Mouse (Mus musculus): ENCODE data around the gene Gm21988. TPM values are rescaled to one million over a fixed set of nuclear protein-coding genes. Genes with fewer than 3 reads are reported as not detected.

Gm21988 gene
- total RNA-seq (2018; cell fraction: chromatin; rRNA removed) = 1 to 10 TPM in 25 of 26 experiments, under 1 TPM in 1; 0.60 to 8.8 (median 3.3) TPM
- total RNA-seq (2018; cell fraction: cytosol; rRNA removed) = 1 to 10 TPM; 2.5 to 9.0 (median 4.9) TPM
- total RNA-seq (2018; cell fraction: nucleus; rRNA removed) = 1 to 10 TPM in 25 of 26 experiments, not detected in 1; 1.0 to 7.4 (median 3.1) TPM
- 2.6 to 6.0 TPM (median 4.8 TPM) in 3 replicates for polyA plus RNA-seq (2018)

DNA sequence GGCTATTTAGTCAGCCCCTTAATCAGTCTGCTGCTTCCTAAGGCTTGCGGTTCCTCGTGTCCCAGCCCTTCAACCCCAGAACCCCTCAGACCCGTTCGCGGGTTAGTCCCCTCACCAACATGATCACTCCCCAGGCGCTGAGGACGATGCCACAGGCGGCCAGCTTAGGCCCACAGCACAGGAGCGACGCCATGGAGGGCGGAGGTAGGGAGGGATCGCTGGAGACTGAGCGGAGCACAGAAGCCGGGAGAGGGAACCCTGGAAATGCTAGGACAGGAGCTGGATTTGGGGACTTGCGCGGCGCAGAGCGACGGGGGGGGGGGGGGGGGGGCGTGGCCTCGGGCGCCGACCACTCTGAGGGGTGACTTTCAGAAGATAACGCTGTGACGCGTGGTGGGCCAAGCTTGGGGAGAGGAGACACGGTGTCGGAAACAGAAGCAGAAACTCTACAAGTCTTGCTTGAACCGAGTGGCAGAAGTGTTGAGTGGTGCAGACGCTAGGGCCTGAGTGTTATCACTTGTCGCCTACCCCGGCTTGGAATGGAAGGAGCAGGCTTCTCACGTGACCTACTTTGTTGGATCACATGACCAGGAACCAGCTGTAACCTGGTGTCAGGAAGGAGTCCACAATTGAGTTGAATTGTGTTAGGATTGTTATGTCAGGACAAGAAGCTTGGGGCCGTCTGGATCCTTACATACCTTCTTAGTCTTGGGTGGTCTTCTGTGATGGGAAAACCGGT, at the start of gene Gm21988, which contains the start of gene Rnasek:
Gene Gm21988, minus strand, starts transcription at position 290 of the 739 bp plus-strand sequence.
Gene Rnasek, minus strand, starts transcription at position 302 of the 739 bp plus-strand sequence.
- 2% methylated on average over 29 of the region's 35 CpGs for WGBS (ENCODE audit: missing documents)
- Histone ChIP-seq H3K79me2 (ENCODE audit: inconsistent target) (peaks cover 25% of the 10 kb centered on the region), H3K27ac (peak within 1 kb of the TSS; percentile 90), H3K36me3 (ENCODE audit: inconsistent target) (peaks cover 12% of the 10 kb centered on the region; the same call in 1 of the 2 replicates), H3K4me3 (ENCODE audit: inconsistent target) (peak within 1 kb of the TSS; percentile 100)

DNA sequence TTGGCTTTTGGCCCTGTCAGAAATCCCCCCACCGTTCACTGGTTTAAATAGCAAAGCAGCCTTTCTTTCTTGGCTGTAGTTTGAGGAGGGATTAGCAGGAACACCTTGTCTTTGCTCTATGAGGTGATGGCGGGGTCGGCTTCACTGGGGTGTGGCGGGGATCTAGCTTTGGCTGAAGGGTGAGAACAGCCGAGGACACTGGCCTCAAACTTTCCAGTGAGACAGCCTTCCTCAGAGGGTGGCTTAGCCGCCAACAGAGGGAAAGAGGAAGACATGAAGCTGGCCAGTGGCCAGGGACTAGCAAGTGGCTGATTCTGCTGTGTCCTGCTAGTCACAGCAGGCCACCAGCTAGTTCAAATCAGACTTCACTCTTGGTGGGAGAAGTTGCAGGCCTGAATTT, 49.6 kb upstream of the Gm21988 start:
- 29% methylated on average over 6 of the region's 6 CpGs for WGBS (ENCODE audit: missing documents)
- Histone ChIP-seq H3K36me3 (ENCODE audit: inconsistent target) (no peaks in the 10 kb centered on the region), H3K79me2 (ENCODE audit: inconsistent target) (no peaks in the 10 kb centered on the region), H3K4me3 (ENCODE audit: inconsistent target) (no peak overlapping the region), H3K27ac (no peak overlapping the region)

DNA sequence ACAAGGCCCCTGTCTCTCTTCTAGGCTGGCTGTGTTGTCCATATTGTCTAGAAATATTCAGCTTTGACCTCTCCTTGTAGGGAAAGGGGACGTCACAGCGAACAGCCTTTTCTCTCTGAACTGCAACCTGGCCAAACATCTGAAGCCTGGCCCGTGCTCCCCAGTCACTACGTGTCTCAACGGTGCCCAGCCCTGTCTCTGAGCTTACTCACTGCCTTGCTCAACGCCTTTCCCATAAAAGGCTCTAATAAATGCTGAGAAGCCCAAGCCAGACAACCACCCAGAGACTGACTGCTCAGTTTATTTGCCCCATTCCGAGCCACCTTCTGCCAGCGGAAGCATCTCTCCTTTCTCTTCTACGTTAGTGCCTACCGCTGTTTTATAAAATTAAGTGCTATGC, 48.5 kb upstream of the Gm21988 start:
- Histone ChIP-seq H3K79me2 (ENCODE audit: inconsistent target) (no peaks in the 10 kb centered on the region), H3K36me3 (ENCODE audit: inconsistent target) (no peaks in the 10 kb centered on the region), H3K4me3 (ENCODE audit: inconsistent target) (no peak overlapping the region), H3K27ac (no peak overlapping the region)
- WGBS (ENCODE audit: missing documents) = 81% methylated on average over 9 of the region's 10 CpGs

DNA sequence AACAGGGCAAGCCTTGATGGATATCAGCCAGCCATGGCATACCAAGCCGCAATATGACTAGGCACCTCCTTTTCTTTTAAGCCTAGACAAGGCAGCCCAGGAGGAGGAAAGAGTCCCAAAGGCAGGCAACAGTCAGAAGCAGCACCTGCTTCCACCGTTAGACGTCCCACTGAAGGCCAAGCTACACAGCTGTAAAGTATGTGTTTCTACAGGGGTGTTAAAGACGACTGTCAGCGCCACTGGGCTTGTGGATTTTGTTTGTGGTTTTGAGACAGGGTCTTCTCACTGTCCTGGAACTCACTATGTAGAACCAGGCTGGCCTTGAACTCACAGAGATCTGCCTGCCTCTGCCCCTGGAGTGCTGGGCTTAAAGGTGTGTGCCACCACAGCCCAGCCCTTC, 46.1 kb upstream of the Gm21988 start:
- H3K4me3 ChIP-seq (ENCODE audit: inconsistent target) = no peak overlapping the region
- 74% methylated on average over 5 of the region's 5 CpGs for WGBS (ENCODE audit: missing documents)

DNA sequence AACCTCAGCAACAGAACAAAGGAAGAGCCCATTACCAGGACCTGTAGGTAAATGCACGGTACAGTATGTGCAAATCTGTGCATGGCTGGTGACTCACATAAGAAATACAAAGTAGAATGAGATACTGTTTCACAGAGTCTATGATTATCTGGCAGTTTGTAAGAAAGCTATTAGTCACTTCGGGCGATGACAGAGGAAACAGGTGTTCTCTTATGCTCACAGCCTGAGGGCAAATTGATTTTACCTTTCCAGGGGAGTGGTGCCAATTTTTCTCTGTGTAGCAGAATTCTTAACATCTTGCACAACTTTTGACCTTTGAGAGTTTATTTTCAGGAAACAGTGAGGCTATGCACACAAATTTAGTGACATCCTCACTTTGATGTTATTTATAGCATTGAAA, 45.1 kb upstream of the Gm21988 start:
- no peak overlapping the region for H3K4me3 ChIP-seq (ENCODE audit: inconsistent target)
- H3K79me2 ChIP-seq (ENCODE audit: inconsistent target) = no peaks in the 10 kb centered on the region
- H3K36me3 ChIP-seq (ENCODE audit: inconsistent target) = no peaks in the 10 kb centered on the region
- WGBS (ENCODE audit: missing documents) = 21% methylated on average over 3 of the region's 3 CpGs
- H3K27ac ChIP-seq = no peak overlapping the region

More for the DNA sequence above, 46.1 kb upstream of the Gm21988 start:
- Histone ChIP-seq H3K79me2 (ENCODE audit: inconsistent target) (no peaks in the 10 kb centered on the region), H3K27ac (no peak overlapping the region), H3K36me3 (ENCODE audit: inconsistent target) (no peaks in the 10 kb centered on the region)

DNA sequence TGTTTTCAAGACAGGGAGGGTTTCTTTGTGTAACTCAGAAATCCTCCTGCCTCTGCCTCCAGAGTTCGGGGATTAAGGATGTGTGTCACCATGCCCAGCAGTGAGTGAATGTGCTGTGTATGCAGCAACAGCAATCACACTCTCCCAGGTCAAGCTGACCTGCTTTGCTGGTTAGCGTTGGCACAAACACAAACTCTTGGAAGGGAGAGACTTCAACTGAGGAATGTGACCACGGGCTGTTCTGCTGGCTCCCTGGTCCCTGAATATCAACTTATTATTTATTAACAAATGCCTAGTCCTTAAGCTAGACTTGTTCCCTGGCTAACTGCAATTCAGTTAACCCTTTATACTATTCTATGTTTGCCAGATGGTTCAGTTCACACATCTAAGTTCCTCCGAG, 44.0 kb upstream of the Gm21988 start:
- 87% methylated on average over 4 of the region's 4 CpGs for WGBS (ENCODE audit: missing documents)
- Histone ChIP-seq H3K27ac (no peak overlapping the region), H3K4me3 (ENCODE audit: inconsistent target) (no peak overlapping the region), H3K36me3 (ENCODE audit: inconsistent target) (no peaks in the 10 kb centered on the region), H3K79me2 (ENCODE audit: inconsistent target) (no peaks in the 10 kb centered on the region)

DNA sequence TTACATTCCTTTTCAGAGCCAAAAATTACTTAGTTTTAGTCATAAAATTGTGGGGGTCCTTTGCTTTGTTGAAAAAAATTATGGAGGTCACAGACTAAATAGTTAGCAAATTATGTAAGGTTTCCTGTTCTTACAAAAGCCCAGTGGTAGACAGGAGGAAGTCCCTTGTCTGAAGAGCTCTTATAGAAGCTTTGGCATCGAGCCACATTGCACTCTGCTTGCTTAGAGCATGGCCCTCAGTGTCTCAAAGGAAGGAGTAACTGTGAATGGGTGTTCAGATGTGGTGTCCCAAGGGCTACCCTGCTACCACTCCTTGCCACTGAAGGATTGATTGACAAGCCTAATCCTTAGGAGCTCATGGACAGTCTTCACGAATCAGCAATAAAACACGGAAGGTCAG, 40.8 kb upstream of the Gm21988 start:
- no peaks in the 10 kb centered on the region for H3K79me2 ChIP-seq (ENCODE audit: inconsistent target)
- H3K36me3 ChIP-seq (ENCODE audit: inconsistent target) = no peaks in the 10 kb centered on the region
- 20% methylated on average over 3 of the region's 3 CpGs for WGBS (ENCODE audit: missing documents)
- no peak overlapping the region for H3K27ac ChIP-seq
- H3K4me3 ChIP-seq (ENCODE audit: inconsistent target) = no peak overlapping the region

DNA sequence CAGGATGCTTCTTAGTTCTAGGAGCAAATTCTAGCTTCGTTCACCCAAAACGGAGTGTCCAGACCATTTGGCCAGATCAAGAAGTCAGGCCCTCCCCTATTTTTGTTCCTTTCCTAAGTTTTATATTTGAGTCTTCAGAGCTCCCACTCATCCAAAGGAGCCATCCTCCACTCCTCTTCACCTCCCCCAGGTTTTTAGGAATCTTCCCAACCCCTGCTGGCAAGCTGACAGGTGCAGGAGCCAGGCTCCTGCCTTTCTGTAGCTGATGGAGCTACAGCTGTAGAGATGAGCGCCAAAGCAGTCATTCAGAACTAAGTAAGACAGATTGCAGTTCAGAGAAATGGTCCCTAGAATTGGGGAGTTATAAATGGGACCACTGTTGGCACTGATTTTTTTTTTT, 39.3 kb upstream of the Gm21988 start:
- Histone ChIP-seq H3K4me3 (ENCODE audit: inconsistent target) (no peak overlapping the region), H3K79me2 (ENCODE audit: inconsistent target) (no peaks in the 10 kb centered on the region), H3K27ac (no peak overlapping the region), H3K36me3 (ENCODE audit: inconsistent target) (no peaks in the 10 kb centered on the region)
- 98% methylated on average over 3 of the region's 3 CpGs for WGBS (ENCODE audit: missing documents)

DNA sequence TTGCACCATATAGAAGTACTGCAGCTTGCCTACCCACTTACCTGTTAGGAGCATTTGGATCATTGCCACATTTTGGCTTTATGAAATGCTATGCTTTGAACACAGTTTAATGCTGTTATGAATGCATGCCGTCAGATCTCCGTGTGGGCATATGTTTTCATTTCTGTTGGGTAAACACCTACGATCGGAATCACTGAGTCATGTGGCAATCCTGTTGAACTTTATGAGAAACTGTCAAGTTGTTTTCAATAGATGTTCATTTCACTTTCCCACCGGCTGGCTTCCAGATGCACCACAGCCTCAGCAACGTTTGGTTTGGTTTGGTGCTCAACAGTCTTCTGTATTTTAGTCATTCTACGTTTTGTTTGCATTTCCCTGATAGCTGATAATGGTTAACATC, 32.0 kb upstream of the Gm21988 start:
- no peak overlapping the region for H3K27ac ChIP-seq
- WGBS (ENCODE audit: missing documents) = 92% methylated on average over 7 of the region's 7 CpGs
- no peak overlapping the region for H3K4me3 ChIP-seq (ENCODE audit: inconsistent target)
- H3K79me2 ChIP-seq (ENCODE audit: inconsistent target) = no peaks in the 10 kb centered on the region
- H3K36me3 ChIP-seq (ENCODE audit: inconsistent target) = no peaks in the 10 kb centered on the region

DNA sequence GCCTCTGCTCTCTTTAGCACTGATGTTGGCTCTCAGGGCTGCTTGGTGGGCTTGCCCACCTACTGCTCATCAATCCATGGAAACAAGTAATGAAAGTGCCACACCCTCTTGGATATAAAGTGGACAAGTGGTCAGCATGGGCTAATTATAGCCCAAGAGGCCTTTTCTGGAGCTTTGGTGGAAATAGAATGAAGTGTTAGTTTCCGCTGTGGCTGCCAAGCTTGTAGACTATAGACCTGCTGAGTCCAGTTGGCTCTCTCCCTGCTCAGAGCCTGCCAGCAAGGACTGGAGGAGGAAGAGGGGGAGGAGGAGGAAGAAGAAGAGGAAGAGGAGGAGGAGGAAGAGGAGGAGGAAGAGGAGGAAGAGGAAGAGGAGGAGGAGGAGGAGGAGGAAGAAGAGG, 26.8 kb upstream of the Gm21988 start:
- Histone ChIP-seq H3K4me3 (ENCODE audit: inconsistent target) (no peak overlapping the region), H3K79me2 (ENCODE audit: inconsistent target) (no peaks in the 10 kb centered on the region), H3K27ac (no peak overlapping the region), H3K36me3 (ENCODE audit: inconsistent target) (no peaks in the 10 kb centered on the region)
- 100% methylated on average over 1 of the region's 1 CpGs for WGBS (ENCODE audit: missing documents)

DNA sequence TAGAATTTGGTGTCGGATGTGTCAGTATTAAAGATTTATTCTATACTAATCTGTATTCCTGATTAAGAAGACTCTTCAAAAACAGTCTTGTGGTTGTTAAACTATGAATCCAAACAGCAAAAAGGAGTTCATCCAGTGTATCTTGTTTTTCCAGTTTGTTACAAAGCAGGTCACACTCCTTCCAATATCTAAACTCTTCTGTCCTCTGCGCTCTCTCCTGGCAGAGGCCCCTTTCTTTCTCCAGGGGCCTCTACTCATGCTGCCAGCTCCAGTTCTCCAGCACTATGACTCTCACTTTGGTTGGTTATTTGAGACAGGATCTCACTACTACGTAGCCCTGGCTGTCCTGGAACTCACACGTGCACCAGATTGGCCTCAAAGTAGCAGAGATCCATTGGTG, 26.2 kb upstream of the Gm21988 start:
- H3K4me3 ChIP-seq (ENCODE audit: inconsistent target) = no peak overlapping the region
- 91% methylated on average over 4 of the region's 4 CpGs for WGBS (ENCODE audit: missing documents)
- H3K36me3 ChIP-seq (ENCODE audit: inconsistent target) = no peaks in the 10 kb centered on the region
- H3K27ac ChIP-seq = no peak overlapping the region
- H3K79me2 ChIP-seq (ENCODE audit: inconsistent target) = no peaks in the 10 kb centered on the region

DNA sequence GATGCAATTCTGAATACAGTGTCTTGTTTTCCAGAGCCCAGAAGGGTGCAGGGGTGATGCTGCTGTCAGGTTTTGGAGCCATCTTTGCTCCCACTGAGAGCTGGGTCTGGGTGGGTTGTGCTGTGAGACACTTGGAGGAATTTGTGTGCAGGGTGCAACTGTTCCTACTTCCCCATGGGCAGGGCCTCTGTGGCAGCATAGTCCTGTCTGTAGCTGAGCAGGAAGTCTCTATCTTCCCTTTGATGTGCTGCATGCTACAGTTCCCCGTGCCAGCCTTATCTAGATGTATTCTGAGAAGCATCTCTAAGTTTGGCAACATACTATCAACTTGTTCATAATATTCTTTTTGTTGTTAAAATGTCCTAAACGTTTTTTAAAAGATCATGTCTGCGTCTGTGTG, 25.6 kb upstream of the Gm21988 start:
- Histone ChIP-seq H3K4me3 (ENCODE audit: inconsistent target) (no peak overlapping the region), H3K36me3 (ENCODE audit: inconsistent target) (no peaks in the 10 kb centered on the region), H3K79me2 (ENCODE audit: inconsistent target) (no peaks in the 10 kb centered on the region), H3K27ac (no peak overlapping the region)
- 42% methylated on average over 3 of the region's 3 CpGs for WGBS (ENCODE audit: missing documents)

DNA sequence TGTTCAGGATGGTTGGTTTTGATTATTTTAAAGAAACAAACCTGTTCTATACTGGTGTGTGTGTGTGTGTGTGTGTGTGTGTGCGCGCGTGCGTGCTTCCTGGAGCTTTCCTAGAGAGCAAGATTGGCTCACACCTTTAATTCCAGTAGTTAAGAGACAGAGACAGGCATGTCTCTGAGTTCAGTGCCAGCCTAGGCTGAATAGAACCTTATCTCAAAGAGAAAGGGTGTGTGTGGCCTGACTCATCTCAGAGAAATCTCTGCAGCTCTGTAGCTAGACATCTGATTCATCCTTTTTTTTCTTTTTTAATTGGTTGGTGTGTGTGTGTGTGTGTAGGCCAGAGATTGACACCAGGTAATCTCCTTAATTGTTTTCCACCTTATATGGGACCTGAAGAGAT, 19.4 kb upstream of the Gm21988 start:
- H3K27ac ChIP-seq = no peak overlapping the region
- no peaks in the 10 kb centered on the region for H3K36me3 ChIP-seq (ENCODE audit: inconsistent target)
- H3K79me2 ChIP-seq (ENCODE audit: inconsistent target) = no peaks in the 10 kb centered on the region
- H3K4me3 ChIP-seq (ENCODE audit: inconsistent target) = no peak overlapping the region
- WGBS (ENCODE audit: missing documents) = 95% methylated on average over 4 of the region's 4 CpGs

DNA sequence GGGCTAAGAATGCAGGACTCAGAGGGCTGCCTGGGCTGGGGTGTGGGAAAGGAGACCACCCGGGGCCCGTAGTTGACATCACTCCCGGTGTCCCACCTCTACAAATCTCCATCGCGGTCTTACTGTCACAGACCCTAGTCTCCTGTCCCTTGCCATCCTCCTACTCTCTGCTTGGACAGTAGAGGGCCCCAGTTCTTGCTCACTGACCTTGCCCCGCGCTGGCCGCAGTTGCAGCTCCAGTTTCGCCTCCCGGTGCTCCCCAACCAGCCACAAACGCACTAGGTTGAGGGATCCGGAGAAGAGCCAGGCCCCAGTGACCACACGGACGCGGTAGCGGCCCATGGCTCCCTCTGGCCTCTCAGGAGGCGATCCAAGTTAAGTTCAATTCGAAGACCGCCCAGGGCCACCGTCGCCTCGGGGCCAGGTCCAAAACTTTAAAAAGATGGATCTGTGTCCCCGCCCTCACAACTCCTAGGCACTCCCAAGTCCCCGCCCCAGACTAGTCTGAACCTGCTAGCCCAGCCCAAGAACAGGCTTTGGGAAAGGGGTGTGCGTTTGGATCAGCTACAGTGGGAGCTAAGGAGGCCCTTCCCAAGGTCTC, 15.4 kb upstream of the Gm21988 start, which contains the start of gene Alox12:
Gene Alox12, minus strand, starts transcription at position 423 of the 601 bp plus-strand sequence.
- Histone ChIP-seq H3K36me3 (ENCODE audit: inconsistent target) (no peaks in the 10 kb centered on the region), H3K27ac (no peak within 1 kb of the TSS), H3K79me2 (ENCODE audit: inconsistent target) (no peaks in the 10 kb centered on the region), H3K4me3 (ENCODE audit: inconsistent target) (no peak within 1 kb of the TSS)
- WGBS (ENCODE audit: missing documents) = 21% methylated on average over 25 of the region's 25 CpGs

DNA sequence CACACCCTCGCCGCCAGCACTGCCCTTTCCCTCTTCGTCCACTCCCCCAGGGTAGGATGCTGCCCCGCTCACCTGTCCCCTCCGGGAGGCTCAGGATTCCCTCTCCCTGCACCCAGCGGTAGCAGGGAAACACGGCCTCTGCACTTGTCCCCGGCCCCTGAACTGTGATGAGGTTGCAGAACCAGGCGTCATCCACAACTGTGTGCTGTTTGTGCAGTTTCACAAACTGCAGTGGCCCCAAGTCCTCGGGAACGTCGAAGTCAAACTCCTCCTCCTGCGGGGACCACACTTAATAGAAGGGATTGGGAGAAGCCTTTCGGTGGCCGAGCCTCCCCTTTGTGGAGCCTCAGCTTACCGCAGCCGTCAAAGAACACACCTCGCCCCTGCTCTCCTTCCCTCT, 14.7 kb upstream of the Gm21988 start:
- Histone ChIP-seq H3K27ac (no peak overlapping the region), H3K36me3 (ENCODE audit: inconsistent target) (no peaks in the 10 kb centered on the region), H3K4me3 (ENCODE audit: inconsistent target) (no peak overlapping the region), H3K79me2 (ENCODE audit: inconsistent target) (no peaks in the 10 kb centered on the region)
- WGBS (ENCODE audit: missing documents) = 2% methylated on average over 16 of the region's 18 CpGs

Measured in macrophage (primary cell).